Mouse (Mus musculus) CD4-positive, CD25-positive, alpha-beta regulatory T cell, adult 9 weeks (primary cell): ENCODE data around the gene Ryk. TPM values are rescaled to one million over a fixed set of nuclear protein-coding genes. Genes with fewer than 3 reads are reported as not detected.

Experiments
- polyA plus RNA-seq: library from polyadenylated mRNA; unstranded; fragments of 100-300 nt; shearing (Covaris generic); gene quantifications from one replicate; pipeline ENCODE4 v1.2.1, GENCODE M21; 2017

Gene Ryk
- polyA plus RNA-seq = 0.51 TPM

DNA sequence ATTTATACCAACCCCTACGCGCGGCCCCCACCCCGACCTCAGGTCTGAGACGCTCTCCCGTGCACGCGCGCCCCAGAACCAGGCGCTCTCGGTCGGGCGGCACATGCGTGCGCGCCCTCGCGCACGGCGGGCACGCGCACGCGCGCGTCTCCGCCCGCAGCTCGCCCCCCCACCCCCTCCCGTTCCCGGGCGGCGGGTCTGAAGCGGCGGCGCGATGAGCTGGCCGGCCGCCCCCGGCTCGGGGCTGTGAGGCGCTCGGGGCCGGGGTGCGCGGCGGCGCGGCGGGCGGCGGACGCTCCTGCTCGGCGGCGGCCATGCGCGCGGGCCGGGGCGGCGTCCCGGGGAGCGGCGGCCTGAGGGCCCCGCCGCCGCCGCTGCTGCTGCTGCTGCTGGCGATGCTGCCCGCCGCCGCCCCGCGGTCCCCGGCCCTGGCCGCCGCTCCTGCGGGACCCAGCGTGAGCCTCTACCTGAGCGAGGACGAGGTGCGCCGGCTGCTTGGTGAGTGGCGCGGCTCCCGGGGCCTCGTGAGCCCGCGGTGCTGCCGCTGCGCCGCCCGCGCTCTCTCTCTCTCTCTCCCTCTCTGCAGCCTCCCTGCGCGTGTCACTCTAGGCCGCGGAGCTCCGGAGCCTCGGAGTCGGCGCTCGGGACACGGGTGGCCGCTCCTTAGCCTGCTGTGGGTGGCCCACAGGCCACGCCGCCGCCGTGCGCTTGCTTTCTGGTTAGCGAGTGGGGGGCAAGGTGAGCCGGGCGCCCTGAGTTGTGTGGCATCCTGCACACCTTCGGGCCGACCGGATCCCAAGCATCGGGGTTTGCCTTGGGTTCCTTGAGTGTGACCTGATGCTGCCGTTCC is at the start of gene Ryk:
TSS of gene Ryk (plus strand) at position 176 of the 850 bp plus-strand sequence.

Other genes starting within 250 kb of the Ryk start
- 115 TPM for gene Anapc13, start 208.6 kb upstream of the Ryk start, polyA plus RNA-seq
- gene Cep63, start 208.4 kb upstream of the Ryk start, polyA plus RNA-seq = 48.1 TPM
- 0.27 TPM for gene Amotl2, start 118.2 kb upstream of the Ryk start, polyA plus RNA-seq
- 0.32 TPM for gene Slco2a1, start 153.8 kb downstream of the Ryk start, polyA plus RNA-seq